Mouse (Mus musculus): ENCODE measurements around the gene Nelfe.

DNA sequence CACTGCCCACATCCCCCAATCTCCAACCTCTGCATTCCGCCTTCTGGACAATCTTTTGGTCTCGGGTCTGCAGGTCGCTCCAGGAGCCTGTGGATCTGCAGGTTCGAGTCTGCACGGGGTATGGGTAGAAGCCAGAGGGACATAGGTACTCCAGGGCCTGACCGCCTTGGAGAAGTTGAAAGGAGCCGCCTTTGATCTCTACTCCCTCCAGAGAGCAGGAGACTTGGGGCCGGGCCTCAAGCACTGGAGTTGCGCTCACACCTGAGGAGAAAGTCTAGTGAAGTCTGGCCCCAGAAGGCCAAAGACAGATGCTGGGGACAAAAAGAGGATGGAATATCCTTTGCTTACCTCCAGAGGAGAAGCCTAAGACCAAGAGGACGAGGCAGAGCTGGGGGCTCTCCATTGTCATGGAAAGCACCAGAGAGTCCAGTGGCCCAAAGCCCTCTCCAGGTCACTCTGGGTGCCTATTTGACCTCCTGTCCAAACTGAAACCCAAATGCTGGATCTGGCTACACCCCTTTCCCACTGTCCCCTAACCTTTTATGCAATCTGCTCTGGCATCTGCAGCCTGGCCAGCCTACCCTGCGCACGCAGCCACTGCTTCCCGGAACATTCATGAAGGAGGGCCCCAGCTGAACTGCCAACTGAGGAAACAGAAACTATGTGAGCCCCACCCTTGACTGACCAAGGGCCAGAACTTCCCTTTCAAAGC, 11.7 kb downstream of the Nelfe start:
- TF ChIP-seq CTCF (IDR thresholded peaks at IDR 0.05; ENCODE audit: control insufficient read depth, insufficient read depth, insufficient read length) = no peak
- no peak for TF ChIP-seq MYOD1 (IDR thresholded peaks at IDR 0.05; ENCODE audit: control insufficient read depth, insufficient read length, low read depth)
